ENCODE assay signal across 8 mouse cellular contexts in genomic region chr8:87662307-87662771, GRCm38 (mm10).
A peak's percentile ranks its signal among the peaks of the same experiment; 100 is the strongest.
DNase-seq lines count a peak whose midpoint lies in the region; ATAC-seq and TF ChIP-seq lines count a peak whose summit lies in the region.

No protein-coding gene starts in this region.

- ATAC-seq in forebrain, embryonic 11.5 days (replicated peaks; ENCODE audit: low FRiP score) = no peak
- no peak for ATAC-seq in limb, embryonic 11.5 days (ENCODE audit: insufficient number of reproducible peaks, low FRiP score, low TSS enrichment, low read depth)
- no peak for ATAC-seq in CD4-positive, CD25-positive, alpha-beta regulatory T cell, adult 4 months

- no peaks in the 10 kb centered on the region for H3K27me3 ChIP-seq in ES-Bruce4 (ENCODE audit: control insufficient read depth, insufficient read depth, low read length, poor library complexity, severe bottlenecking)
- H3K27me3 ChIP-seq in forebrain, embryonic 11.5 days (ENCODE audit: control insufficient read depth, insufficient read depth, low read length) = peaks cover 22% of the 10 kb centered on the region
- no peaks in the 10 kb centered on the region for H3K27me3 ChIP-seq in limb, embryonic 11.5 days (ENCODE audit: control insufficient read depth, insufficient read depth, low read length)
- peaks cover 28% of the 10 kb centered on the region for H3K27me3 ChIP-seq in small intestine, adult 2 months (ENCODE audit: control insufficient read depth, insufficient read depth, low read length)

- DNase-seq in adrenal gland, postnatal 14 days = peak; percentile 16
- DNase-seq in adrenal gland, postnatal 36 days = no peak
- DNase-seq in forebrain, embryonic 11.5 days (ENCODE audit: low spot score) = peak; percentile 70
- peak; percentile 54 for DNase-seq in limb, embryonic 11.5 days (ENCODE audit: low spot score)
- DNase-seq in adrenal gland, adult 18-20 months (ENCODE audit: low spot score in 2 of 2) = no peak

- peak overlapping the region; percentile 55 for H3K4me3 ChIP-seq in ES-Bruce4 (ENCODE audit: low read depth, low read length)
- peak overlapping the region; percentile 17; the same call in 1 of the 2 replicates for H3K4me3 ChIP-seq in forebrain, embryonic 11.5 days (ENCODE audit: low read depth, low read length)
- H3K4me3 ChIP-seq in limb, embryonic 11.5 days (ENCODE audit: low read depth, low read length) = peak overlapping the region; percentile 17; the same call in 1 of the 2 replicates
- H3K4me3 ChIP-seq in small intestine, adult 2 months (ENCODE audit: low read depth, low read length) = peak overlapping the region; percentile 12; the same call in 1 of the 2 replicates

- H3K27ac ChIP-seq in ES-Bruce4 (ENCODE audit: insufficient read depth, low read length) = no peak overlapping the region
- 0 out of 2 replicates have a peak overlapping the region, but pooled peaks have one; percentile 25 for H3K27ac ChIP-seq in forebrain, embryonic 11.5 days (ENCODE audit: low read depth, low read length)
- no peak overlapping the region for H3K27ac ChIP-seq in limb, embryonic 11.5 days (replicated peaks; ENCODE audit: low read depth, low read length)
- H3K27ac ChIP-seq in small intestine, adult 2 months (ENCODE audit: insufficient read depth, low read depth, low read length) = no peak overlapping the region

- H3K9me3 ChIP-seq in ES-Bruce4 (replicated peaks; ENCODE audit: control insufficient read depth, insufficient read depth, low read length, poor library complexity, severe bottlenecking) = no peaks in the 10 kb centered on the region
- no peaks in the 10 kb centered on the region for H3K9me3 ChIP-seq in forebrain, embryonic 11.5 days (ENCODE audit: control insufficient read depth, low read length)
- H3K9me3 ChIP-seq in limb, embryonic 11.5 days (ENCODE audit: control insufficient read depth, low read length) = no peaks in the 10 kb centered on the region

- H3K9ac ChIP-seq in ES-Bruce4 (ENCODE audit: low read depth, poor library complexity, severe bottlenecking) = peak overlapping the region; percentile 50
- H3K9ac ChIP-seq in forebrain, embryonic 11.5 days (ENCODE audit: low read length) = peak overlapping the region; percentile 38
- peak overlapping the region; percentile 19; the same call in 1 of the 2 replicates for H3K9ac ChIP-seq in limb, embryonic 11.5 days (ENCODE audit: low read length)

- no peak for TF ChIP-seq CTCF in ES-Bruce4 (IDR thresholded peaks at IDR 0.05; ENCODE audit: low read depth, low read length)
- no peak for TF ChIP-seq CTCF in small intestine, adult 2 months (IDR thresholded peaks at IDR 0.05; ENCODE audit: extremely low read depth, insufficient read length, insufficient replicate concordance, low read depth, low read length)

- TF ChIP-seq POLR2A in ES-Bruce4 (IDR thresholded peaks at IDR 0.05; ENCODE audit: insufficient read depth, low read length) = no peak
- TF ChIP-seq POLR2A in small intestine, adult 2 months (IDR thresholded peaks at IDR 0.05; ENCODE audit: low read depth, low read length) = no peak

- WGBS in forebrain, embryonic 11.5 days = 2% methylated on average over 27 of the region's 27 CpGs
- WGBS in limb, embryonic 11.5 days = 3% methylated on average over 27 of the region's 27 CpGs
- WGBS in small intestine, adult 2 months = 17% methylated on average over 27 of the region's 27 CpGs

- TF ChIP-seq EP300 in ES-Bruce4 (IDR thresholded peaks at IDR 0.05; ENCODE audit: insufficient read depth, low read depth, low read length) = no peak

- peaks cover 1% of the 10 kb centered on the region for H3K4me1 ChIP-seq in ES-Bruce4 (ENCODE audit: control insufficient read depth, insufficient read depth, low read length)
- H3K4me1 ChIP-seq in forebrain, embryonic 11.5 days (replicated peaks; ENCODE audit: control insufficient read depth, insufficient read depth, low read length) = peaks cover 38% of the 10 kb centered on the region
- H3K4me1 ChIP-seq in limb, embryonic 11.5 days (ENCODE audit: control insufficient read depth, insufficient read depth, low read length) = peaks cover 48% of the 10 kb centered on the region
- no peaks in the 10 kb centered on the region for H3K4me1 ChIP-seq in small intestine, adult 2 months (ENCODE audit: control insufficient read depth, insufficient read depth, insufficient read length, low read length)

- H3K36me3 ChIP-seq in ES-Bruce4 (ENCODE audit: control insufficient read depth, insufficient read depth, low read length, poor library complexity, severe bottlenecking) = no peaks in the 10 kb centered on the region
- no peaks in the 10 kb centered on the region for H3K36me3 ChIP-seq in forebrain, embryonic 11.5 days (ENCODE audit: control insufficient read depth, insufficient read depth, low read length)
- no peaks in the 10 kb centered on the region for H3K36me3 ChIP-seq in limb, embryonic 11.5 days (ENCODE audit: control insufficient read depth, insufficient read depth, low read length)
- H3K36me3 ChIP-seq in small intestine, adult 2 months (ENCODE audit: control insufficient read depth, insufficient read depth, low read length) = no peaks in the 10 kb centered on the region

- H3K4me2 ChIP-seq in forebrain, embryonic 11.5 days (ENCODE audit: low read depth, low read length, severe bottlenecking) = peak overlapping the region; percentile 45
- peak overlapping the region; percentile 55 for H3K4me2 ChIP-seq in limb, embryonic 11.5 days (ENCODE audit: low read depth, severe bottlenecking)

Comparison
In these comparisons a context has a peak if more than half of its experiments do, and no peak if none do; other contexts are left out.
1. DNase-seq: peak in adrenal gland, postnatal 14 days (single experiment), forebrain, embryonic 11.5 days (single experiment) and limb, embryonic 11.5 days (single experiment); none in adrenal gland, postnatal 36 days (0 of 2) and adrenal gland, adult 18-20 months (0 of 2).
2. Peak in every context shown above with its lines, with median percentiles within 50 percentile points of each other: H3K4me3 ChIP-seq and H3K9ac ChIP-seq.